Mouse (Mus musculus) frontal cortex, adult 2 months (tissue): ENCODE data around the gene Med31. TPM values are rescaled to one million over a fixed set of nuclear protein-coding genes. Genes with fewer than 3 reads are reported as not detected.
A peak's percentile ranks its signal among the peaks of the same experiment; 100 is the strongest.
"Not testable (repeated sequence)": the region's sequence is repeated elsewhere in the genome, so short reads cannot be mapped to it uniquely, and the experiment has no call there.

Source experiments
- DNase-seq, 2 experiments: peaks; one replicate each; pipeline ENCODE4 v3.0.0; 2022; ENCODE audit warnings: low spot score in 1 of 2; ENCODE audit errors: extremely low spot score in 1 of 2
- polyA plus RNA-seq: library from polyadenylated mRNA; depleted of rRNA; stranded (reverse); fragments of >200 nt; gene quantifications from 2 replicates; pipeline ENCODE4 v1.2.3, GENCODE M21; 2012; rRNA removed

Gene Med31
- polyA plus RNA-seq, 1 experiment = 27.1 TPM

- DNase-seq = peak in 1 of 2 experiments; percentile 45
These were observed 8.8 kb downstream of the Med31 start, which contains the start of gene Gm43951 for GRCm38 (mm10) chr11:72206341-72207203. TSS of gene Gm43951 (minus strand) at chr11:72206840.

GRCm38 (mm10) chr11:72205256-72205655 lies 10.1 kb downstream of the Med31 start:
- peak in 1 of 2 experiments; percentile 42 for DNase-seq

GRCm38 (mm10) chr11:72203440-72203839 lies 12.0 kb downstream of the Med31 start:
- DNase-seq = no peak

- DNase-seq = no peak
These were observed 18.9 kb downstream of the Med31 start for GRCm38 (mm10) chr11:72196506-72196905.

GRCm38 (mm10) chr11:72194259-72194658 lies 21.1 kb downstream of the Med31 start:
- no peak for DNase-seq

- no peak for DNase-seq
These were observed 24.5 kb downstream of the Med31 start for GRCm38 (mm10) chr11:72190857-72191256.

- no peak for DNase-seq
These were observed 31.1 kb downstream of the Med31 start for GRCm38 (mm10) chr11:72184252-72184651.

- no peak for DNase-seq
These were observed 34.3 kb downstream of the Med31 start for GRCm38 (mm10) chr11:72181136-72181535.

- DNase-seq = no peak
These were observed 34.8 kb downstream of the Med31 start for GRCm38 (mm10) chr11:72180556-72180955.

GRCm38 (mm10) chr11:72176553-72176952 lies 38.8 kb downstream of the Med31 start:
- no peak for DNase-seq

- no peak for DNase-seq
These were observed 39.4 kb downstream of the Med31 start for GRCm38 (mm10) chr11:72175966-72176365.

- DNase-seq = no peak
These were observed 40.7 kb downstream of the Med31 start for GRCm38 (mm10) chr11:72174721-72175120.

GRCm38 (mm10) chr11:72173506-72173905 lies 41.9 kb downstream of the Med31 start:
- no peak for DNase-seq

- DNase-seq = not testable (repeated sequence)
These were observed 43.5 kb downstream of the Med31 start for GRCm38 (mm10) chr11:72171906-72172305.

GRCm38 (mm10) chr11:72169871-72170270 lies 45.5 kb downstream of the Med31 start:
- no peak for DNase-seq

- DNase-seq = no peak
These were observed 52.2 kb downstream of the Med31 start for GRCm38 (mm10) chr11:72163198-72163597.

Other genes starting within 250 kb of the Med31 start
- 0.36 and 0.38 TPM in 2 replicates for gene Aipl1, start 178.1 kb downstream of the Med31 start, polyA plus RNA-seq
- 0.60 and 0.78 TPM in 2 replicates for gene Pimreg, start 173.6 kb downstream of the Med31 start, polyA plus RNA-seq
- gene Pitpnm3, start 79.8 kb downstream of the Med31 start, polyA plus RNA-seq = 102 and 104 TPM in 2 replicates
- 8.0 and 8.1 TPM in 2 replicates for gene Gm43951, start 8.8 kb downstream of the Med31 start, polyA plus RNA-seq
- 33.4 and 34.1 TPM in 2 replicates for gene 4933427D14Rik, start 8.1 kb downstream of the Med31 start, polyA plus RNA-seq
- 64.0 and 64.6 TPM in 2 replicates for gene Txndc17, start 8.0 kb downstream of the Med31 start, polyA plus RNA-seq
- gene Slc13a5, start 51.6 kb upstream of the Med31 start, polyA plus RNA-seq = 12.8 and 15.5 TPM in 2 replicates
- gene Xaf1, start 86.0 kb upstream of the Med31 start, polyA plus RNA-seq = 11.4 and 12.2 TPM in 2 replicates
- 0.06 TPM in 1 of 2 replicates, not detected in the other for gene Fbxo39, start 98.9 kb upstream of the Med31 start, polyA plus RNA-seq
- 1.9 and 2.1 TPM in 2 replicates for gene Tekt1, start 146.8 kb upstream of the Med31 start, polyA plus RNA-seq
- 2.8 and 3.2 TPM in 2 replicates for gene Smtnl2, start 196.1 kb upstream of the Med31 start, polyA plus RNA-seq
- gene Ggt6, start 219.9 kb upstream of the Med31 start, polyA plus RNA-seq = 0.15 and 0.22 TPM in 2 replicates
- gene Mybbp1a, start 225.8 kb upstream of the Med31 start, polyA plus RNA-seq = 55.3 and 61.4 TPM in 2 replicates